In the genomic region with DNA sequence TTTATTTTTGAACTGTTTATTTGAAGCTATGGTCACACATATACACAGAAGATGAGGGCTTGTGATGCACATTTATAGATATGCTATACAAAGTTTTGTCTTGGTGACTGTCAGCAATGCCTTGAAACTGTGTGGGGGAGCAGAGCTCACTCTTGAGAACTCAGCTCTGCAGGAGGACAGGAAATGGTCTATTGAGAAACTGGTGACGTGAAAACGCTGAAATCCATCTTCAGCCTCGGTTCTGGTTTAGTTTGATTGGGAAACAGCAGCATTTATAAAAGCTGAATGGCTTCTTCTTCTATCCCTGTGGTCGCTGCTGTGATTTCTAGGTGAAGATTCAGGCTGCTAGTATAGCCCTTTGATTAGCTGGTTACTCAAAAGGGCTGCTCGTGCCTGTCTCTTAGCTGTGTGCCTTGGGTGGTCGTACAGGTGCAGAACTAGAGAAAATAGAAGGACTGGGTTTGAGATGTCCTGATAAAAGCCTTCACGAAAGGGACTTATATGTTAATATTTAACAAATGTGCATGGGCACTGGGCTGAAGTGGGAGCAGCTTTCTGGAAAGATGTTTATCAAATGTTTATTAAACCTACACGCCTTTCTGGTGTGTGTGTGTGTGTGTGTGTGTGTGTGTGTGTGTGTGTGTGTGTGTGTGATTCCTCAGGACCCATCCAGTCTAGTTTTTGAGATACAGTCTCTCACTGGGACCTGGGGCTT, we compare ENCODE assay signal across 13 mouse cellular contexts.
DNase-seq lines count a peak whose midpoint lies in the region; ATAC-seq and TF ChIP-seq lines count a peak whose summit lies in the region.
"Had no signal": no experiment of that assay in that cellular context is flagged by ENCODE, and none has a peak within 500 bp of the region (broad histone marks: within the 10 kb centered on the region; RNA-seq: fewer than 3 reads in every experiment).

No protein-coding gene starts in this region.

- no peak for TF ChIP-seq POLR2A in bone marrow macrophage, adult 2 months (IDR thresholded peaks at IDR 0.05; ENCODE audit: borderline replicate concordance, low read depth, low read length)

- peaks cover 23% of the 10 kb centered on the region; the same call in 1 of the 2 replicates for H3K79me2 ChIP-seq in macrophage (ENCODE audit: inconsistent target)

- H3K27ac ChIP-seq in midbrain, embryonic 11.5 days (ENCODE audit: low read depth, low read length): no peak overlapping the region
- H3K27ac ChIP-seq in midbrain, embryonic 14.5 days (replicated peaks; ENCODE audit: low read depth, low read length): no peak overlapping the region
- H3K27ac ChIP-seq in bone marrow macrophage, adult 2 months (ENCODE audit: insufficient read depth, low read depth, low read length): peak overlapping the region; percentile 98
- H3K27ac ChIP-seq in kidney, embryonic 14.5 days (ENCODE audit: low read depth, low read length): no peak overlapping the region
- peak overlapping the region; percentile 98 for H3K27ac ChIP-seq in macrophage
- no peak overlapping the region for H3K27ac ChIP-seq in forebrain, embryonic 10.5 days
- H3K27ac ChIP-seq: embryonic facial prominence, embryonic 12.5 days; forebrain, embryonic 13.5 days; neural tube, embryonic 13.5 days had no signal

- 91% methylated on average over 8 of the region's 8 CpGs for WGBS in midbrain, embryonic 11.5 days
- 85% methylated on average over 8 of the region's 8 CpGs for WGBS in midbrain, embryonic 14.5 days
- WGBS in kidney, embryonic 14.5 days: 54% methylated on average over 8 of the region's 8 CpGs
- WGBS in macrophage (ENCODE audit: missing documents): 27% methylated on average over 7 of the region's 8 CpGs
- 88% methylated on average over 8 of the region's 8 CpGs for WGBS in forebrain, embryonic 10.5 days

- TF ChIP-seq CTCF in bone marrow macrophage, adult 2 months (IDR thresholded peaks at IDR 0.05; ENCODE audit: low read depth, low read length): no peak

- no peaks in the 10 kb centered on the region for H3K27me3 ChIP-seq in midbrain, embryonic 11.5 days (ENCODE audit: control insufficient read depth, insufficient read depth, low read length)
- no peaks in the 10 kb centered on the region for H3K27me3 ChIP-seq in midbrain, embryonic 14.5 days (ENCODE audit: control insufficient read depth, insufficient read depth, low read length)
- H3K27me3 ChIP-seq in kidney, embryonic 14.5 days (ENCODE audit: control insufficient read depth, insufficient read depth, low read length): no peaks in the 10 kb centered on the region
- H3K27me3 ChIP-seq in forebrain, embryonic 10.5 days (ENCODE audit: poor library complexity, severe bottlenecking): no peaks in the 10 kb centered on the region
- H3K27me3 ChIP-seq: embryonic facial prominence, embryonic 12.5 days; forebrain, embryonic 13.5 days; neural tube, embryonic 13.5 days had no signal

- no peaks in the 10 kb centered on the region for H3K9me3 ChIP-seq in midbrain, embryonic 11.5 days (ENCODE audit: control insufficient read depth, low read length)
- no peaks in the 10 kb centered on the region for H3K9me3 ChIP-seq in midbrain, embryonic 14.5 days (ENCODE audit: control insufficient read depth, low read length)
- no peaks in the 10 kb centered on the region for H3K9me3 ChIP-seq in kidney, embryonic 14.5 days (ENCODE audit: control insufficient read depth, low read length)
- H3K9me3 ChIP-seq in forebrain, embryonic 10.5 days: no peaks in the 10 kb centered on the region
- H3K9me3 ChIP-seq: embryonic facial prominence, embryonic 12.5 days; forebrain, embryonic 13.5 days; neural tube, embryonic 13.5 days had no signal

- no peak for ATAC-seq in midbrain, embryonic 11.5 days (ENCODE audit: low FRiP score)
- no peak for ATAC-seq in midbrain, embryonic 14.5 days (ENCODE audit: low FRiP score, low TSS enrichment)
- ATAC-seq in kidney, embryonic 14.5 days (ENCODE audit: low FRiP score, low TSS enrichment): 0 out of 2 replicates have a peak, but pooled peaks have one; percentile 13
- ATAC-seq: forebrain, embryonic 13.5 days had no signal

- no peak overlapping the region for H3K4me3 ChIP-seq in midbrain, embryonic 11.5 days (ENCODE audit: low read depth, low read length)
- H3K4me3 ChIP-seq in midbrain, embryonic 14.5 days (replicated peaks; ENCODE audit: low read depth, low read length): no peak overlapping the region
- H3K4me3 ChIP-seq in bone marrow macrophage, adult 2 months (ENCODE audit: insufficient read depth, low read length): peak overlapping the region; percentile 25; the same call in 1 of the 2 replicates
- H3K4me3 ChIP-seq in kidney, embryonic 14.5 days (ENCODE audit: low read length): no peak overlapping the region
- H3K4me3 ChIP-seq in macrophage (ENCODE audit: inconsistent target): no peak overlapping the region
- H3K4me3 ChIP-seq in forebrain, embryonic 10.5 days: no peak overlapping the region
- H3K4me3 ChIP-seq: embryonic facial prominence, embryonic 12.5 days; forebrain, embryonic 13.5 days; neural tube, embryonic 13.5 days had no signal

- no peaks in the 10 kb centered on the region for H3K36me3 ChIP-seq in midbrain, embryonic 11.5 days (ENCODE audit: control insufficient read depth, insufficient read depth, low read length)
- no peaks in the 10 kb centered on the region for H3K36me3 ChIP-seq in midbrain, embryonic 14.5 days (ENCODE audit: control insufficient read depth, insufficient read depth, low read length)
- no peaks in the 10 kb centered on the region for H3K36me3 ChIP-seq in kidney, embryonic 14.5 days (ENCODE audit: control insufficient read depth, insufficient read depth, low read length)
- H3K36me3 ChIP-seq in macrophage (ENCODE audit: inconsistent target): no peaks in the 10 kb centered on the region
- H3K36me3 ChIP-seq in forebrain, embryonic 10.5 days (replicated peaks): no peaks in the 10 kb centered on the region
- H3K36me3 ChIP-seq: embryonic facial prominence, embryonic 12.5 days; neural tube, embryonic 13.5 days had no signal

- H3K4me2 ChIP-seq in midbrain, embryonic 11.5 days: no peak overlapping the region
- H3K4me2 ChIP-seq in midbrain, embryonic 14.5 days (ENCODE audit: low read length): no peak overlapping the region
- no peak overlapping the region for H3K4me2 ChIP-seq in kidney, embryonic 14.5 days (replicated peaks; ENCODE audit: low read depth, low read length)
- H3K4me2 ChIP-seq: embryonic facial prominence, embryonic 12.5 days; forebrain, embryonic 13.5 days; neural tube, embryonic 13.5 days had no signal

- H3K4me1 ChIP-seq in midbrain, embryonic 11.5 days (ENCODE audit: control insufficient read depth, insufficient read depth, low read length): no peaks in the 10 kb centered on the region
- 0 out of 2 replicates have a peak, but pooled peaks cover 7% of the 10 kb centered on the region for H3K4me1 ChIP-seq in midbrain, embryonic 14.5 days (ENCODE audit: control insufficient read depth, insufficient read depth, low read length)
- H3K4me1 ChIP-seq in bone marrow macrophage, adult 2 months (ENCODE audit: control insufficient read depth, insufficient read depth, low read length): peaks cover 73% of the 10 kb centered on the region
- H3K4me1 ChIP-seq in kidney, embryonic 14.5 days (ENCODE audit: control insufficient read depth, insufficient read depth, low read length): peaks cover 9% of the 10 kb centered on the region; the same call in 1 of the 2 replicates
- peaks cover 8% of the 10 kb centered on the region for H3K4me1 ChIP-seq in forebrain, embryonic 10.5 days

- no peak overlapping the region for H3K9ac ChIP-seq in midbrain, embryonic 11.5 days (ENCODE audit: low read length)
- no peak overlapping the region for H3K9ac ChIP-seq in midbrain, embryonic 14.5 days (replicated peaks; ENCODE audit: low read length)
- H3K9ac ChIP-seq in kidney, embryonic 14.5 days (ENCODE audit: low read depth, low read length): no peak overlapping the region
- H3K9ac ChIP-seq: embryonic facial prominence, embryonic 12.5 days; forebrain, embryonic 13.5 days; neural tube, embryonic 13.5 days had no signal

- DNase-seq in midbrain, embryonic 11.5 days (ENCODE audit: low spot score, missing footprints): peak; percentile 73
- no peak for DNase-seq in midbrain, embryonic 14.5 days
- DNase-seq in forebrain, embryonic 10.5 days (ENCODE audit: extremely low spot score, low spot score): no peak
- DNase-seq in ovary, postnatal 36 days (ENCODE audit: low spot score): no peak
- DNase-seq in frontal cortex, postnatal 14 days (ENCODE audit: low spot score in 2 of 2): no peak
- DNase-seq: cerebellum, postnatal 10 days; gastrocnemius, postnatal 36 days had no signal

Comparison
In these comparisons a context has a peak if more than half of its experiments do, and no peak if none do; other contexts are left out.
1. H3K27ac ChIP-seq: peak in bone marrow macrophage, adult 2 months (single experiment) and macrophage (single experiment); none in midbrain, embryonic 11.5 days (single experiment), midbrain, embryonic 14.5 days (single experiment), kidney, embryonic 14.5 days (single experiment) and forebrain, embryonic 10.5 days (single experiment).